Mouse (Mus musculus) lung, embryonic 14.5 days (tissue): ENCODE measurements around the gene Selenoi. TPM values are rescaled to one million over a fixed set of nuclear protein-coding genes. Genes with fewer than 3 reads are reported as not detected.

ENCODE experiments used
- ATAC-seq: fragments of 200-750 bp; cut with Nextera tagmentation; 2 replicates; pipeline ENCODE4 v1.8.0; 2017; ENCODE audit warnings: mild to moderate bottlenecking, moderate TSS enrichment, moderate library complexity; ENCODE audit not compliant: insufficient read depth
- DNase-seq: peaks from one replicate; pipeline ENCODE4 v3.0.0-alpha.2; 2015
- H3K27ac ChIP-seq: fragments of 300-500 bp; sonication (generic); 2 replicates; pipeline ENCODE4 v1.5.1; 2014; ENCODE audit warnings: low read depth, mild to moderate bottlenecking, moderate library complexity
- H3K27me3 ChIP-seq: fragments of 300-500 bp; sonication (generic); 2 replicates; pipeline ENCODE4 v1.6.1; 2014; ENCODE audit warnings: low read length, control low read depth; ENCODE audit not compliant: insufficient read depth
- H3K36me3 ChIP-seq: fragments of 300-500 bp; sonication (generic); 2 replicates; pipeline ENCODE4 v1.6.1; 2014; ENCODE audit warnings: control low read depth; ENCODE audit not compliant: insufficient read depth
- H3K4me1 ChIP-seq: fragments of 300-500 bp; sonication (generic); 2 replicates; pipeline ENCODE4 v1.6.1; 2014; ENCODE audit warnings: antibody characterized with exemption, control low read depth; ENCODE audit not compliant: insufficient read depth
- H3K4me2 ChIP-seq: fragments of 300-500 bp; sonication (generic); 2 replicates; pipeline ENCODE4 v1.6.1; 2014; ENCODE audit warnings: mild to moderate bottlenecking
- H3K4me3 ChIP-seq: fragments of 300-500 bp; sonication (generic); 2 replicates; pipeline ENCODE4 v1.5.1; 2014; ENCODE audit warnings: low read depth, low read length
- H3K9ac ChIP-seq: fragments of 300-500 bp; sonication (generic); 2 replicates; pipeline ENCODE4 v1.6.1; 2014
- H3K9me3 ChIP-seq: fragments of 300-500 bp; sonication (generic); 2 replicates; pipeline ENCODE4 v1.6.1; 2016; ENCODE audit warnings: low read depth, low read length, control low read depth
- CTCF ChIP-seq: IDR thresholded peaks from 2 replicates; pipeline ENCODE4 v1.5.1; 2016; ENCODE audit warnings: antibody characterized with exemption, low read depth
- WGBS: fragments of 180-500 bp; shearing (Covaris S2); extraction: QIAGEN DNeasy Blood & Tissue Kit; methylation state at CpG from one replicate; pipeline ENCODE4 v1.1.7; 2014; 5-methylcytosine and 5-hydroxymethylcytosine counted together
- polyA plus RNA-seq: library from polyadenylated mRNA; unstranded; fragments of >200 nt; fragmentation: Nextera tagmentation; extraction: Ambion mirVana; gene quantifications from 2 replicates; pipeline ENCODE4 v1.2.1, GENCODE M21; 2014

Gene Selenoi
- polyA plus RNA-seq = 18.9 and 19.2 TPM in 2 replicates

DNA sequence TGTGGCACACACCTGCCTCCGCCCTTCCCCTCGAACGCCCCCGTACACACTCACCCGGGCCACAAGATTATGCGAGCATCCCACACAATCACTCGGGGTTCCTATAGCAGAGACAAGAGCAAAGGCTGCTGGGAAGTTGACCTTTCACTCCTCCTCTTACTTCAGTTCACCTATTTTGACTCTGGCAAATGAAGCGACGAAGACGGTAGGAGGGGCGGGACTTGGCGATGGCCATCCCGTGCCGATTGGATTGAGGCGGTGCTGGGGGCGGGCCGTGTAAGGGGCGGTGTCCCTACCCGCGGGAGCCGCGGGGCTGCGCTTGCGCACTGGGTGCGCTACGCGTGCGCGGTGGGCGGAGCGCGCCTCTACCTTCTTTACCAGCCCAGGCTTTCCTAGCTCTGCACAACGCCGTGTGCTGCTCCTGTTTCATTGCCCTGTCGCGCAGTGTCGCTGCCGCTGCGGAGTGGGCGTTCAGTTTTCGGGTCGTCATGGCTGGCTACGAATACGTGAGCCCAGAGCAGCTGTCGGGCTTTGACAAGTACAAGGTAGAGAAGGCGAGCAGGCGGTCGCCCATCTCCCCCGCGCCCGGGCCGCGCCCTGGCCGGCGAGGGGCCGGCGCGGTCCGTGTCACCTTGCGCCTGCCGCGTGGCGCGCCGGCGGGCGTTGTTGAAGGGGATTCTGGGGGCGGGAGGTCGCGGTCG, at the start of gene Selenoi:
TSS of gene Selenoi (plus strand) at position 311 of the 701 bp plus-strand sequence.
- Histone ChIP-seq H3K4me2 (peak within 1 kb of the TSS; percentile 62), H3K4me3 (peak within 1 kb of the TSS; percentile 86), H3K4me1 (peaks cover 12% of the 10 kb centered on the region; the same call in 1 of the 2 replicates), H3K27me3 (no peaks in the 10 kb centered on the region), H3K9ac (peak within 1 kb of the TSS; percentile 79), H3K36me3 (no peaks in the 10 kb centered on the region), H3K9me3 (no peaks in the 10 kb centered on the region; the same call in 1 of the 2 replicates), H3K27ac (peak within 1 kb of the TSS; percentile 88)
- ATAC-seq (peak; percentile 99), DNase-seq (peak; percentile 99)
- TF ChIP-seq CTCF = no peak
- 3% methylated on average over 69 of the region's 71 CpGs for WGBS

DNA sequence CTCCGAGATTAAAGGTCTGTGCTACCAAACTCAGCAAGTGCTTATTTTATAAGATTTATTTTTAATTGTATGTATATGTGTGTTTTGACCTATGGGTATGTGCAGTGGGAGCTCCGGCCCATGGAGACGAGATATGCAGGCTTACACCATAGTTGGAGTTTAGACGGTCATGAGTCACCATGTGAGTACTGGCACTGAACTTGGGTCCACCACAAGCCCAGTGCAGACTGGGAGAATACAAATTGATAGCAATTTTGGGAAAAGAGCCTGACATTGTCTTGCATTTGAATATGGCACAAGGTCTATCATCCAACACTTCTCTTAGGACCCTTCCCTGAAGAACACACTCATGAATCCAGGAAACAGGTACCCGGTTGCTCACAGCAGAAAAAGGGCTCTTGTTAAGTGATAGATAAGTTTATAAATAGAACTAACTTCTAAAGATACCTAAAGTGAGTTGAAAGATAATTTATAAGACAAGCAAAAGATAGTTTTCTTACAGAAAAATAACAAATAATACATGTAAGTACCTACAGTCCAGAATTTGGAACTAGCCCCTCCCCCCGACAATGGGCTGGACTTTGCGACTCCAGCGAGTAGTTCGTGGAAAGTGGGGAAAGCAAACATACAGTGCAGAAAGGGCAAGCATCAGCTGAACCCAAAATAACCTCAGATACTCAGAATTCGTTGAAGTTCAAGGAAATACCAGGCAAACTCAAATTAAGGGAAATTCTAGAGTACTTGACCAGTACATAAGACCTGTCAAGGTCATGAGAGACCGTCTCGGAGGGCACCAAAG, 44.5 kb upstream of the Selenoi start:
- no peak overlapping the region for H3K9ac ChIP-seq
- H3K36me3 ChIP-seq = peaks cover 38% of the 10 kb centered on the region
- H3K27me3 ChIP-seq = no peaks in the 10 kb centered on the region
- 87% methylated on average over 12 of the region's 12 CpGs for WGBS
- no peak overlapping the region for H3K27ac ChIP-seq
- no peak for ATAC-seq
- no peak for TF ChIP-seq CTCF
- no peaks in the 10 kb centered on the region for H3K4me1 ChIP-seq
- H3K4me3 ChIP-seq = no peak overlapping the region
- no peaks in the 10 kb centered on the region for H3K9me3 ChIP-seq
- no peak for DNase-seq
- H3K4me2 ChIP-seq = no peak overlapping the region

DNA sequence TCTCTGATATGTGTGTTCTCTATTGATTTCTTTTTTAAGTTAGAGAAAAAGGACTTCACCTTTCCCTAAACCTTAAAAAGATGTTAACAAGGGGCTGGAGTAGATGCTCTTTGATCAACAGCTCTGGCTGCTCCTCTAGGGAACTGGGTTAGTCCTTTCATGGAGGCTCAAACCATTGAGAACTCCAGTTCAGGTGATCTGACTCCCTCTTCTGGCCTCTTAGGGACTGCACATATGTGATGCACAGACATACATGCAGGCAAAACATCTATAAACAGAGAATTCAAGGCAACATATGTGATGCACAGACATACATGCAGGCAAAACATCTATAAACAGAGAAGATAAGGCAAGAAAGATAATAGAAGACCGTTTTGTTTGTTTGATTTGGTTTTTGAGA, 39.9 kb upstream of the Selenoi start:
- no peak overlapping the region for H3K4me2 ChIP-seq
- H3K27me3 ChIP-seq = no peaks in the 10 kb centered on the region
- 53% methylated on average over 1 of the region's 1 CpGs for WGBS
- no peak for ATAC-seq
- H3K36me3 ChIP-seq = peaks cover 7% of the 10 kb centered on the region; the same call in 1 of the 2 replicates
- H3K9ac ChIP-seq = no peak overlapping the region
- no peaks in the 10 kb centered on the region for H3K9me3 ChIP-seq
- DNase-seq = no peak
- no peak overlapping the region for H3K4me3 ChIP-seq
- TF ChIP-seq CTCF = peak; percentile 33; the same call in 1 of the 2 replicates
- no peaks in the 10 kb centered on the region for H3K4me1 ChIP-seq
- no peak overlapping the region for H3K27ac ChIP-seq

DNA sequence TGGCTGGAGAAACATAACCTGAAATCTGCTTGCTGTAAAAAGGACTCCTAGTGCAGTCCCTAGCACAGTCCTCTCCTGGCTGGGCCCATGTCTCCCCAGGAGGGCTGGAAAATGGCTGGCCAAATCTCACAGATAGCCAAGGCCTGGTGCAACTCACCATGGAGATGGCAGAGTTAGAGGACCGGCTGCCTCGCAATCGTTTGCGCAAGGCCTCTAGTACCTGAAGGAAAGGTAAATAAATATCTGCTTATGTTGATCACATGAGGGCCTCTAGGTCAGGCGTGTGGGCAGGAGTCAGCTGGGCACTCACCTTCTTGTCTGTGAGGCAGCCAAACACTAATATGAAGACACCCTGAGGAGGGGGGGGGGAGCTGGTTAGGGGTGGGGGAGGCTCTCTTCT, 37.0 kb upstream of the Selenoi start:
- H3K27me3 ChIP-seq = no peaks in the 10 kb centered on the region
- H3K9ac ChIP-seq = no peak overlapping the region
- no peaks in the 10 kb centered on the region for H3K4me1 ChIP-seq
- 72% methylated on average over 5 of the region's 5 CpGs for WGBS
- H3K4me3 ChIP-seq = no peak overlapping the region
- H3K27ac ChIP-seq = no peak overlapping the region
- DNase-seq = no peak
- no peaks in the 10 kb centered on the region for H3K36me3 ChIP-seq
- no peak for ATAC-seq
- H3K4me2 ChIP-seq = no peak overlapping the region
- TF ChIP-seq CTCF = no peak
- no peaks in the 10 kb centered on the region for H3K9me3 ChIP-seq

DNA sequence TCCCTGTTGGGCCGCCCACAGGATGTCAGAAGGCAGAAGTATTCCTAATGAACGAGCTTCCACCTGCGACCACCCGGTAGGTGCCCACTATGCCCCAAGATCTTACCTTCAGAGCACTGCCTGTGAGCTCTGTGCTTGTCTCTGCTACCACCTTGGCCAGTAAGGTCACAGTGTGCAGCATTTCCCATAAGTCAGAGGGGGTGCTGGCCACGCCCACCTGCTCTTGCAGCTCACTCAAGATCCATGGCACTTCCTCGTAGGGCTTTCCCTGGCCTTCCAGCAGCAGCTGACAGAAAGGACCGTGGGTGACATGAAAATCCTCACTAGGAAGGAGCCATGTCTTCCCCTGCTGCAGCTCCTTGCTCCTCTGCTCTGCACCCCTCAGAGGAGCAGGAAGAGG, 34.1 kb upstream of the Selenoi start:
- no peak for ATAC-seq
- H3K27ac ChIP-seq = no peak overlapping the region
- H3K27me3 ChIP-seq = no peaks in the 10 kb centered on the region
- no peaks in the 10 kb centered on the region for H3K4me1 ChIP-seq
- no peaks in the 10 kb centered on the region for H3K36me3 ChIP-seq
- no peak for TF ChIP-seq CTCF
- no peak overlapping the region for H3K4me3 ChIP-seq
- WGBS = 51% methylated on average over 7 of the region's 7 CpGs
- no peaks in the 10 kb centered on the region for H3K9me3 ChIP-seq
- no peak overlapping the region for H3K9ac ChIP-seq
- H3K4me2 ChIP-seq = no peak overlapping the region
- DNase-seq = no peak

DNA sequence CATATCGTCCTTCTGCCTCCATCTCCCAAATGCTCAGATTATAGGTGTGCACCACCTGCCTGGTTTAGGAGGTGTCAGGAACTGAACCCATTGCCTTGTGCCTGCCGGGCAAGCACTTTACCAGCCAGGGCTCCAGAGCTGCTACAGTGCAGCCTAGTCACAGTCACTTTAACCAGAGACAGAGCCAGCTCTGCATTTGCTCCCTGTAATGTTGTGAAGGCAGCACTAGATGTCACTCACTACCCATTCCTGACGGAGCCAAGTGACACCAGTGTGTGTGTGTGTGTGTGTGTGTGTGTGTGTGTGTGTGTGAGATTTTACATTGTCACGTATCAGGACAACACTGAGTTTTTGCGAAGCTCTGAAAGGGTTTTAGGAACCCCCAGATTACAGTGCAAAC, 30.9 kb upstream of the Selenoi start:
- Histone ChIP-seq H3K36me3 (no peaks in the 10 kb centered on the region), H3K4me3 (no peak overlapping the region), H3K4me1 (no peaks in the 10 kb centered on the region), H3K27ac (no peak overlapping the region), H3K9me3 (no peaks in the 10 kb centered on the region), H3K9ac (no peak overlapping the region), H3K27me3 (no peaks in the 10 kb centered on the region), H3K4me2 (no peak overlapping the region)
- ATAC-seq (peak; percentile 65; the same call in 1 of the 2 replicates), DNase-seq (peak; percentile 73)
- TF ChIP-seq CTCF = peak; percentile 83
- WGBS = 36% methylated on average over 5 of the region's 5 CpGs

DNA sequence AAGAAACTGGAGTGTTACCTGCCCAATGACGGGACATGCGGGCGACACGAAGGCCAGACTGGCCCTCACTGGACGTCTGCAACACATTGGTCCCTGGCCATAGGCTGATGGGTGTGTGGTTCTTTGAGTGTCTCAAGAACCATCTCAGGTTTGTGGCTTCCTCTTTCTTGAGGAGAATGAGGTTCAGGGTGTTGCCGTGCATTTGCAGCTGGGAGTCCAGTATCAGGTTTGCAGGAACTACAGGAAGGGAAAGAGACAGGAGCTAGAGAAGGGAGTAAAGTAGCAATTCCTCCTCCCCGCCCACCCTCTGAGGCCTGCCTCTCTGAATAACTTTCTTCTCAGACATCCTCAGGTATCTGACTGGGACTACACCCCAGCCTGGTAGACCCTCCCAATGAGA, 30.2 kb upstream of the Selenoi start:
- WGBS = 82% methylated on average over 7 of the region's 7 CpGs
- no peak overlapping the region for H3K9ac ChIP-seq
- H3K4me3 ChIP-seq = no peak overlapping the region
- ATAC-seq (no peak), DNase-seq (no peak)
- H3K4me1 ChIP-seq = no peaks in the 10 kb centered on the region
- H3K9me3 ChIP-seq = no peaks in the 10 kb centered on the region
- no peaks in the 10 kb centered on the region for H3K36me3 ChIP-seq
- H3K27me3 ChIP-seq = no peaks in the 10 kb centered on the region
- no peak overlapping the region for H3K27ac ChIP-seq
- no peak overlapping the region for H3K4me2 ChIP-seq
- TF ChIP-seq CTCF = no peak
